Mouse (Mus musculus): Measurements from ENCODE around the gene Nanog.

Gene Nanog

GRCm38 (mm10) chr6:122763844-122764445 lies 56.7 kb downstream of the Nanog start:
- DNase-seq, result no peak

All from kidney, adult 9 months (tissue).